ENCODE assay signal across 32 mouse cellular contexts in genomic region chr3:145158441-145158840, GRCm38 (mm10). TPM values are rescaled to one million over a fixed set of nuclear protein-coding genes. Genes with fewer than 3 reads are reported as not detected.
"Had no signal": no experiment of that assay in that cellular context is flagged by ENCODE, and none has a peak within 500 bp of the region (broad histone marks: within the 10 kb centered on the region; RNA-seq: fewer than 3 reads in every experiment).

No protein-coding gene starts in this region.

- H3K9me3 ChIP-seq: heart, embryonic 13.5 days; heart, embryonic 15.5 days; hindbrain, embryonic 12.5 days; hindbrain, embryonic 13.5 days; hindbrain, embryonic 15.5 days; intestine, embryonic 15.5 days; kidney, embryonic 15.5 days had no signal

- ATAC-seq: hindbrain, embryonic 16.5 days; hindbrain, postnatal 0 days; inflammation-experienced regulatory T-cells, adult 6 months; intestine, embryonic 15.5 days; intestine, embryonic 16.5 days; intestine, postnatal 0 days had no signal

- DNase-seq: heart, postnatal 10 days; heart, postnatal 14 days; heart, postnatal 36 days; heart, postnatal 4 days; kidney, adult 11 months; kidney, adult 18-20 months; kidney, adult 8-10 months; kidney, adult 9 months; kidney, postnatal 10 days; kidney, postnatal 14 days; kidney, postnatal 25 days; kidney, postnatal 36 days; layer of hippocampus, adult 9-11 months; layer of hippocampus, postnatal 36 days had no signal

- H3K4me1 ChIP-seq: heart, embryonic 12.5 days; heart, embryonic 13.5 days; heart, embryonic 15.5 days; hindbrain, embryonic 10.5 days; hindbrain, embryonic 12.5 days; hindbrain, embryonic 13.5 days; hindbrain, embryonic 15.5 days; intestine, embryonic 15.5 days; kidney, embryonic 15.5 days had no signal

- H3K4me2 ChIP-seq: heart, embryonic 11.5 days; heart, embryonic 12.5 days; heart, embryonic 13.5 days; heart, embryonic 15.5 days; hindbrain, embryonic 12.5 days; hindbrain, embryonic 13.5 days; hindbrain, embryonic 14.5 days; hindbrain, embryonic 15.5 days; intestine, embryonic 15.5 days; kidney, embryonic 15.5 days had no signal

- H3K4me3 ChIP-seq: heart, embryonic 12.5 days; heart, embryonic 13.5 days; heart, embryonic 15.5 days; hindbrain, embryonic 10.5 days; hindbrain, embryonic 12.5 days; hindbrain, embryonic 13.5 days; hindbrain, embryonic 15.5 days; intestine, embryonic 15.5 days; kidney, embryonic 15.5 days; layer of hippocampus, adult 2 months had no signal

- H3K27ac ChIP-seq: heart, embryonic 13.5 days; heart, embryonic 15.5 days; hindbrain, embryonic 10.5 days; hindbrain, embryonic 12.5 days; hindbrain, embryonic 13.5 days; hindbrain, embryonic 14.5 days; hindbrain, embryonic 15.5 days; hindbrain, postnatal 0 days; intestine, embryonic 15.5 days; kidney, embryonic 15.5 days; kidney, postnatal 0 days; layer of hippocampus, adult 2 months had no signal

- H3K27me3 ChIP-seq: heart, embryonic 12.5 days; heart, embryonic 13.5 days; heart, embryonic 15.5 days; hindbrain, embryonic 12.5 days; hindbrain, embryonic 13.5 days; hindbrain, embryonic 15.5 days; intestine, embryonic 15.5 days; kidney, embryonic 15.5 days had no signal

- H3K36me3 ChIP-seq: heart, embryonic 15.5 days; hindbrain, embryonic 15.5 days; intestine, embryonic 15.5 days had no signal

- H3K9ac ChIP-seq: heart, embryonic 12.5 days; heart, embryonic 13.5 days; heart, embryonic 15.5 days; hindbrain, embryonic 12.5 days; hindbrain, embryonic 13.5 days; hindbrain, embryonic 14.5 days; hindbrain, embryonic 15.5 days; intestine, embryonic 15.5 days; kidney, embryonic 15.5 days had no signal

RNA-seq across cellular contexts. Expression of gene Clca2, which starts 59.2 kb away (rescaled TPM):
- polyA plus RNA-seq: hindbrain, embryonic 15.5 days; hindbrain, embryonic 16.5 days; hindbrain, postnatal 0 days; inflammation-experienced regulatory T-cells, adult 6 months had no signal
